Mouse (Mus musculus) thymus, adult 2 months (tissue): ENCODE data around the gene Wdfy3.

Experiments
- CTCF ChIP-seq: fragments of 200-500 bp; IDR thresholded peaks from 2 replicates; pipeline ENCODE4 v1.5.1; 2012; ENCODE audit warnings: mild to moderate bottlenecking, control low read depth, low read length, moderate library complexity, borderline replicate concordance; ENCODE audit not compliant: control insufficient read depth, poor library complexity, insufficient read depth; ENCODE audit errors: extremely low read depth
- POLR2A ChIP-seq: fragments of 200-500 bp; IDR thresholded peaks from 2 replicates; pipeline ENCODE4 v1.6.1; 2012; ENCODE audit warnings: mild to moderate bottlenecking, low read length, control low read depth, moderate library complexity; ENCODE audit not compliant: control insufficient read depth, poor library complexity, insufficient read depth; ENCODE audit errors: extremely low read depth

DNA sequence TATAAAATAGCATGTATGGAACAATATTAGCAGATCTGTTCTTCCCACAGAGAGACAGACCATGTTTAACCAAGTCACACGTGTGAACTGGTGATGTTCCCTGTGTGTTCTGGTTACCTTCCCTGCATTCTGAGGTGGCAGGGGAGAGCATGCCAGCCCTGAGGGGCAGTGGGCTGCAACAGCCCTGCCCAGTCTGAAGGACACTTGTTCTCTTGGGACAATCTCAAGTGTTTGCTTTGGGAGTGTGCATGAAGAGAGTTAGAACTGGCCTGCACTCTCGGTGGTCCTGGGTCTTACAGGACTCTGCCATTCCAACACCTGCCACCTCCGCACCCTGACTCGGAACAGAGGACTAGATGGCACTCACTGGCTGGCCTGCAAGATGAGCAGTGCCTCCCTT, 193.5 kb downstream of the Wdfy3 start:
- TF ChIP-seq CTCF (no peak), POLR2A (no peak)
